Mouse (Mus musculus) ES-E14 (cell line): ENCODE data around the gene Ccnc.

Experiments
- CHD2 ChIP-seq: IDR thresholded peaks from 2 replicates; pipeline ENCODE4 v1.6.1; 2014; ENCODE audit warnings: mild to moderate bottlenecking, low read depth, low read length, inconsistent platforms
- HCFC1 ChIP-seq: IDR thresholded peaks from 2 replicates; pipeline ENCODE4 v1.6.1; 2012; ENCODE audit warnings: low read length, inconsistent platforms, borderline replicate concordance; ENCODE audit not compliant: insufficient read depth
- MAFK ChIP-seq: IDR thresholded peaks from 2 replicates; pipeline ENCODE4 v1.6.1; 2014; ENCODE audit warnings: mild to moderate bottlenecking, low read depth, low read length, inconsistent platforms; ENCODE audit not compliant: insufficient read depth
- ZC3H11A ChIP-seq: IDR thresholded peaks from 2 replicates; pipeline ENCODE4 v1.6.1; 2012; ENCODE audit warnings: low read depth, mild to moderate bottlenecking, inconsistent platforms, low read length, borderline replicate concordance
- ZNF384 ChIP-seq: IDR thresholded peaks from 2 replicates; pipeline ENCODE4 v1.6.1; 2012; ENCODE audit warnings: low read depth, low read length, inconsistent platforms

DNA sequence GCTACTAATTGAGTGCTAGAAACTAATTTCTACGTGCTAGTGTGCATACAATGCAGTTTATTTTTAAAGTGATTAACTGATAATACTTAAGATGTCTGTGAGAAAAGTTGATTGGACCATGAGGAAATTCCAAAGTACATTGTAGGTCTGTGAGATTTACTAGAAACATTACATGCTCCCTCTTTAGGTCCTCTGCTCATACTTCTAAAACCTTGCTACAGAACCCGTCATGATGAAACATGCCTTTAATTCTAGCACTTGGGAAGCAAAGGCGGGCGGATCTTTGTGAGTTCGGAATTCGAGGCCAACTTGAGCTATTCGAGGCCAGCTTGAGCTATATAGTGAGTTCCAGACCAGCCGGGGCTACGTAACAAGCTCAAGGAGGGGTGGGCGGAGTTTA is 46.5 kb upstream of the Ccnc start:
- TF ChIP-seq ZC3H11A (no peak), MAFK (no peak), CHD2 (no peak), ZNF384 (no peak), HCFC1 (no peak)
